Mouse (Mus musculus) MEL (cell line): ENCODE results near the gene Pja2. TPM values are rescaled to one million over a fixed set of nuclear protein-coding genes. Genes with fewer than 3 reads are reported as not detected.

Experiments used
- DNase-seq: peaks from one replicate; pipeline ENCODE4 v3.0.0; 2011; ENCODE audit warnings: low read depth, low spot score
- H3K27ac ChIP-seq: 2 replicates; pipeline ENCODE4 v1.5.1; 2012; ENCODE audit warnings: low read depth, mild to moderate bottlenecking, control low read depth, low read length, moderate library complexity; ENCODE audit not compliant: control insufficient read depth
- H3K27me3 ChIP-seq, 2 experiments: fragments of 150-350 bp in 1 of 2; sonication (generic) in 1 of 2; 2 replicates each; pipeline ENCODE4 v1.6.1; 2012; ENCODE audit warnings: low read length in 2 of 2, mild to moderate bottlenecking in 2 of 2, improper control_type of control experiment in 1 of 2, moderate library complexity in 1 of 2; ENCODE audit not compliant: insufficient read depth in 2 of 2, control insufficient read depth in 1 of 2
- H3K36me3 ChIP-seq, 2 experiments: 2 replicates each; pipeline ENCODE4 v1.6.1; 2012 to 2014; ENCODE audit warnings: low read length in 2 of 2, improper control_type of control experiment in 1 of 2, inconsistent platforms in 1 of 2, mild to moderate bottlenecking in 1 of 2; ENCODE audit not compliant: insufficient read depth in 2 of 2, control insufficient read depth in 1 of 2
- H3K4me1 ChIP-seq, 2 experiments: fragments of 150-350 bp in 1 of 2; sonication (generic) in 1 of 2; 2 replicates each; pipeline ENCODE4 v1.6.1; 2012; ENCODE audit warnings: low read length in 2 of 2, improper control_type of control experiment in 1 of 2, mild to moderate bottlenecking in 1 of 2; ENCODE audit not compliant: insufficient read depth in 2 of 2, control insufficient read depth in 1 of 2
- H3K4me3 ChIP-seq, 2 experiments: fragments of 150-350 bp in 1 of 2; sonication (generic) in 1 of 2; 2 replicates each; pipeline ENCODE4 v1.5.1; 2012; ENCODE audit warnings: low read depth in 2 of 2, low read length in 2 of 2, mild to moderate bottlenecking in 2 of 2, moderate library complexity in 2 of 2, control low read depth in 1 of 2, improper control_type of control experiment in 1 of 2; ENCODE audit not compliant: control insufficient read depth in 1 of 2, insufficient read depth in 1 of 2
- H3K79me2 ChIP-seq: 2 replicates; pipeline ENCODE4 v1.6.1; 2012; ENCODE audit warnings: mild to moderate bottlenecking, low read length, moderate library complexity; ENCODE audit not compliant: control insufficient read depth, poor library complexity, insufficient read depth
- H3K9ac ChIP-seq: 2 replicates; pipeline ENCODE4 v1.6.1; 2012; ENCODE audit warnings: low read depth, mild to moderate bottlenecking, control low read depth, low read length, moderate library complexity; ENCODE audit not compliant: control insufficient read depth, poor library complexity, severe bottlenecking
- H3K9me3 ChIP-seq: fragments of 150-350 bp; sonication (generic); replicated peaks from 2 replicates; pipeline ENCODE4 v1.6.1; 2012; ENCODE audit warnings: mild to moderate bottlenecking, low read length, improper control_type of control experiment, moderate library complexity; ENCODE audit not compliant: insufficient read depth
- BHLHE40 ChIP-seq: IDR thresholded peaks from 2 replicates; pipeline ENCODE4 v1.6.1; 2012; ENCODE audit warnings: low read depth, mild to moderate bottlenecking, inconsistent platforms, low read length, improper control_type of control experiment, borderline replicate concordance
- CHD1 ChIP-seq: IDR thresholded peaks from 2 replicates; pipeline ENCODE4 v1.6.1; 2012; ENCODE audit warnings: low read depth, mild to moderate bottlenecking, inconsistent platforms, low read length, improper control_type of control experiment
- CHD2 ChIP-seq: IDR thresholded peaks from 2 replicates; pipeline ENCODE4 v1.6.1; 2011; ENCODE audit warnings: low read length, improper control_type of control experiment
- CTCF ChIP-seq, 3 experiments: IDR thresholded peaks in 2 of 3; conservative IDR thresholded peaks in 1 of 3; 2 replicates each; pipeline ENCODE4 v1.5.1; 2011 to 2012; ENCODE audit warnings: low read length in 3 of 3, low read depth in 2 of 3, mild to moderate bottlenecking in 2 of 3, improper control_type of control experiment in 1 of 3, inconsistent platforms in 1 of 3, mixed read lengths in 1 of 3, moderate library complexity in 1 of 3; ENCODE audit not compliant: control insufficient read depth in 1 of 3, insufficient read depth in 1 of 3, poor library complexity in 1 of 3, severe bottlenecking in 1 of 3
- E2F4 ChIP-seq: IDR thresholded peaks from 2 replicates; pipeline ENCODE4 v1.6.1; 2011; ENCODE audit warnings: low read depth, low read length, improper control_type of control experiment, borderline replicate concordance
- ELF1 ChIP-seq: IDR thresholded peaks from 2 replicates; pipeline ENCODE4 v1.6.1; 2014; ENCODE audit warnings: low read depth, mild to moderate bottlenecking, inconsistent platforms, low read length, improper control_type of control experiment, moderate library complexity
- EP300 ChIP-seq, 2 experiments: IDR thresholded peaks; 2 replicates each; pipeline ENCODE4 v1.6.1; 2011; ENCODE audit warnings: improper control_type of control experiment in 2 of 2, low read length in 2 of 2, low read depth in 1 of 2, mild to moderate bottlenecking in 1 of 2
- ETS1 ChIP-seq: IDR thresholded peaks from 2 replicates; pipeline ENCODE4 v1.6.1; 2012; ENCODE audit warnings: low read depth, mild to moderate bottlenecking, inconsistent platforms, low read length, improper control_type of control experiment, moderate library complexity
- GABPA ChIP-seq: IDR thresholded peaks from 2 replicates; pipeline ENCODE4 v1.6.1; 2012; ENCODE audit warnings: low read depth, mild to moderate bottlenecking, inconsistent platforms, low read length, improper control_type of control experiment, moderate library complexity
- GATA1 ChIP-seq: IDR thresholded peaks from 2 replicates; pipeline ENCODE4 v1.6.1; 2011; ENCODE audit warnings: low read depth, low read length, improper control_type of control experiment
- JUND ChIP-seq: IDR thresholded peaks from 2 replicates; pipeline ENCODE4 v1.6.1; 2011; ENCODE audit warnings: low read depth, mild to moderate bottlenecking, improper control_type of control experiment, low read length
- KAT2A ChIP-seq: conservative IDR thresholded peaks from 2 replicates; pipeline ENCODE4 v1.6.1; 2012; ENCODE audit warnings: low read depth, low read length, improper control_type of control experiment, inconsistent platforms
- MAZ ChIP-seq: IDR thresholded peaks from 2 replicates; pipeline ENCODE4 v1.6.1; 2012; ENCODE audit warnings: low read depth, mild to moderate bottlenecking, inconsistent platforms, low read length, improper control_type of control experiment
- MEF2A ChIP-seq: IDR thresholded peaks from 2 replicates; pipeline ENCODE4 v1.6.1; 2014; ENCODE audit warnings: low read depth, mild to moderate bottlenecking, inconsistent platforms, low read length, improper control_type of control experiment; ENCODE audit not compliant: poor library complexity, insufficient replicate concordance, severe bottlenecking; ENCODE audit errors: extremely low read depth
- MXI1 ChIP-seq: IDR thresholded peaks from 2 replicates; pipeline ENCODE4 v1.6.1; 2011; ENCODE audit warnings: mild to moderate bottlenecking, low read depth, low read length, improper control_type of control experiment
- MYB ChIP-seq: IDR thresholded peaks from 2 replicates; pipeline ENCODE4 v1.6.1; 2011; ENCODE audit warnings: mild to moderate bottlenecking, low read depth, low read length, improper control_type of control experiment
- MYC ChIP-seq: IDR thresholded peaks from 2 replicates; pipeline ENCODE4 v1.6.1; 2011; ENCODE audit warnings: low read depth, mild to moderate bottlenecking, low read length, improper control_type of control experiment, moderate library complexity
- NELFE ChIP-seq: IDR thresholded peaks from 2 replicates; pipeline ENCODE4 v1.6.1; 2011; ENCODE audit warnings: low read depth, low read length, improper control_type of control experiment
- NRF1 ChIP-seq: IDR thresholded peaks from 2 replicates; pipeline ENCODE4 v1.6.1; 2014; ENCODE audit warnings: low read depth, mild to moderate bottlenecking, inconsistent platforms, low read length, improper control_type of control experiment, moderate library complexity; ENCODE audit not compliant: poor library complexity, insufficient read depth, severe bottlenecking
- POLR2A ChIP-seq, 2 experiments: IDR thresholded peaks; 2 replicates each; pipeline ENCODE4 v1.6.1; 2011 to 2012; ENCODE audit warnings: low read length in 2 of 2, mild to moderate bottlenecking in 2 of 2, control low read depth in 1 of 2, improper control_type of control experiment in 1 of 2, low read depth in 1 of 2, moderate library complexity in 1 of 2; ENCODE audit not compliant: control insufficient read depth in 1 of 2, insufficient read depth in 1 of 2, poor library complexity in 1 of 2
- POLR2AphosphoS5 ChIP-seq: IDR thresholded peaks from 2 replicates; pipeline ENCODE4 v1.6.1; 2012; ENCODE audit warnings: low read depth, borderline replicate concordance, mild to moderate bottlenecking, inconsistent platforms, low read length, moderate library complexity, mixed read lengths
- RAD21 ChIP-seq: IDR thresholded peaks from 2 replicates; pipeline ENCODE4 v1.6.1; 2011; ENCODE audit warnings: mild to moderate bottlenecking, low read depth, low read length, improper control_type of control experiment
- RCOR1 ChIP-seq: IDR thresholded peaks from 2 replicates; pipeline ENCODE4 v1.6.1; 2012; ENCODE audit warnings: low read depth, mild to moderate bottlenecking, inconsistent platforms, low read length, improper control_type of control experiment
- TAL1 ChIP-seq: IDR thresholded peaks from 2 replicates; pipeline ENCODE4 v1.6.1; 2012; ENCODE audit warnings: mild to moderate bottlenecking, inconsistent platforms, low read length, moderate library complexity, mixed read lengths
- TBP ChIP-seq: IDR thresholded peaks from 2 replicates; pipeline ENCODE4 v1.8.0; 2011; ENCODE audit warnings: low read depth, low read length, improper control_type of control experiment
- UBTF ChIP-seq: IDR thresholded peaks from 2 replicates; pipeline ENCODE4 v1.6.1; 2012; ENCODE audit warnings: low read depth, mild to moderate bottlenecking, inconsistent platforms, low read length, improper control_type of control experiment, moderate library complexity, borderline replicate concordance; ENCODE audit not compliant: insufficient read depth
- USF1 ChIP-seq: IDR thresholded peaks from 2 replicates; pipeline ENCODE4 v1.6.1; 2014; ENCODE audit warnings: low read depth, mild to moderate bottlenecking, inconsistent platforms, low read length, improper control_type of control experiment, moderate library complexity
- USF2 ChIP-seq, 2 experiments: IDR thresholded peaks; 2 replicates each; pipeline ENCODE4 v1.6.1; 2011 to 2012; ENCODE audit warnings: improper control_type of control experiment in 2 of 2, low read length in 2 of 2, borderline replicate concordance in 1 of 2, inconsistent platforms in 1 of 2, low read depth in 1 of 2, mild to moderate bottlenecking in 1 of 2; ENCODE audit not compliant: insufficient read depth in 1 of 2
- ZMIZ1 ChIP-seq: IDR thresholded peaks from 2 replicates; pipeline ENCODE4 v1.6.1; 2012; ENCODE audit warnings: low read depth, mild to moderate bottlenecking, inconsistent platforms, low read length, improper control_type of control experiment, moderate library complexity
- ZNF384 ChIP-seq: IDR thresholded peaks from 2 replicates; pipeline ENCODE4 v1.6.1; 2012; ENCODE audit warnings: low read depth, mild to moderate bottlenecking, inconsistent platforms, low read length, improper control_type of control experiment
- polyA plus RNA-seq, 2 experiments: library from polyadenylated mRNA; stranded (reverse) in 1 of 2; unstranded in 1 of 2; fragments of >175 nt in 1 of 2; fragments of >200 nt in 1 of 2; gene quantifications; 2 replicates each; pipeline versions ENCODE4 v1.2.1 to v1.2.4; 2012; ENCODE audit warnings: low replicate concordance in 2 of 2, low read depth in 1 of 2; ENCODE audit not compliant: insufficient read length in 2 of 2, insufficient read depth in 1 of 2, missing spikeins in 1 of 2
- total RNA-seq: library from RNA; depleted of rRNA; stranded (reverse); fragments of 300-350 nt; gene quantifications from 2 replicates; pipeline ENCODE4 v1.2.3, GENCODE M21; 2012

The Pja2 gene
- total and polyA plus RNA-seq, 3 experiments, result 8.1 to 17.3 TPM; not detected in 1

DNA sequence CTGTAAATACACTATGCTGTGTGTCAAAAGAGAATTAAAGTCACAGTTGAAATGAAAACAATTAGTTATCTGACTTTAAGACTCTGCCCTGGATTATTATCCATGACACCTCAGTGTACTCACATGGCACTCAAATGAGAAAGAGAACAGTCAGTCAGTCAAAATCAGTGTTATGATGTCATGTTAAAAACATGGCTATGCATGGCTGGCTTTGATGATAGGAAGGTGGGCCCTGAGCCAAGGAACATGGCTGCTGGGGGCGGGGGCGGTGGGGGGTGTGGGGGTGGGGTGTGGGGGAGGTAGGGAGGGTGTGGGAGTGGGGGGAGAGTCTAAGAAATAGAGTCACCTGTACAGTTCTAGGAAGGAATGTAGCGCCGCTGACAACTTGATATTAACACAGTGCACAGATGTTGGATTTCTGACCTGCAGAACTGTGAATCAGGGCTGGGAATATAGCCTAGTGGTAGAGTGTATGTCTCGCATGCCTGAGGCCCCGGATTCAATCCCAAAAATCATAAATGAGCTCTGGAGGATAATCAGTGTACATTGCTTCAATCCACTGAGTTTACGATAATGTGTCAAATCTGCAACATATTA is 13.0 kb upstream of the Pja2 start:
- TF ChIP-seq ELF1 (no peak), MXI1 (no peak), ETS1 (no peak), KAT2A (no peak)
- TF ChIP-seq, all 39 proteins: peak for 0
- peaks cover 0 to 4% of the 10 kb centered on the region in 2 experiments; a peak in 1 of 4 replicates for H3K36me3 ChIP-seq
- no peaks in the 10 kb centered on the region for H3K79me2 ChIP-seq
- H3K4me1 ChIP-seq, result peaks cover 0 to 4% of the 10 kb centered on the region in 2 experiments; a peak in 1 of 4 replicates
- H3K27ac ChIP-seq, result no peak overlapping the region
- no peaks in the 10 kb centered on the region for H3K27me3 ChIP-seq
- H3K4me3 ChIP-seq, result no peak overlapping the region
- H3K9ac ChIP-seq, result no peak overlapping the region
- no peak for DNase-seq
- H3K9me3 ChIP-seq, result no peaks in the 10 kb centered on the region

DNA sequence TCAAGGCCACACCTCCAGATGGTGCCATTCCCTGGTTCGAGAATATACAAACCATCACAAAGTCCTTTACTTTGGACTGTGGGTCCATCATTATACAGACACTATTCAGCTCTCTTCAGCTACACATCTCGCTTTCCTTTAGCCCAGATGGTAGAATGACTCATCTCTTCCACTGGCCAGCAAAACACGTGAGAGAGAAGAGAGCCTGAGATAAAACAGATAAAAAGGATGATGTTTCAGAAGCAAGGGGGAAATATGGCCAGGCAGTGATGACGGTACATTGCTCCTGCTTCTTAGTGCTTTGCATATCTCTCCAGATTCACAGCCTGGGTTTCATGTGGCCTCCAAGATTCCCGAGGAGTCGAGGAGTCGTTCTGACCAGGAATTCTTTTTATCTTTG is 10.0 kb upstream of the Pja2 start:
- Histone ChIP-seq H3K9me3 (no peaks in the 10 kb centered on the region), H3K36me3 (peaks cover 0 to 4% of the 10 kb centered on the region in 2 experiments; a peak in 1 of 4 replicates), H3K9ac (no peak overlapping the region), H3K4me1 (peaks cover 0 to 4% of the 10 kb centered on the region in 2 experiments; a peak in 1 of 4 replicates), H3K79me2 (no peaks in the 10 kb centered on the region), H3K4me3 (no peak overlapping the region), H3K27me3 (no peaks in the 10 kb centered on the region), H3K27ac (0 out of 2 replicates have a peak overlapping the region, but pooled peaks have one; percentile 28)
- DNase-seq, result peak; percentile 68
- TF ChIP-seq ZNF384, result no peak
- no peak for TF ChIP-seq NELFE
- TF ChIP-seq MYC, result 0 out of 2 replicates have a peak, but pooled peaks have one; percentile 59
- no peak for TF ChIP-seq RAD21
- no peak for TF ChIP-seq POLR2AphosphoS5
- TF ChIP-seq TBP, result no peak
- TF ChIP-seq MEF2A, result no peak
- TF ChIP-seq MAZ, result no peak
- TF ChIP-seq MYB, result no peak
- TF ChIP-seq CHD1, result no peak
- peak; percentile 68; the same call in 1 of the 2 replicates for TF ChIP-seq JUND
- no peak for TF ChIP-seq CTCF (IDR thresholded peaks at IDR 0.05 in 2 of 3, conservative IDR thresholded peaks at IDR 0.05 in 1 of 3; ENCODE audit: control insufficient read depth in 1 of 3, insufficient read depth in 1 of 3, low read depth in 2 of 3, low read length in 3 of 3, poor library complexity in 1 of 3, severe bottlenecking in 1 of 3)
- no peak for TF ChIP-seq CHD2
- TF ChIP-seq TAL1, result 0 out of 2 replicates have a peak, but pooled peaks have one; percentile 20
- no peak for TF ChIP-seq UBTF
- TF ChIP-seq KAT2A, result no peak
- no peak for TF ChIP-seq ZMIZ1
- TF ChIP-seq NRF1, result no peak
- peak; percentile 59 for TF ChIP-seq GATA1
- TF ChIP-seq POLR2A (IDR thresholded peaks at IDR 0.05; ENCODE audit: control insufficient read depth in 1 of 2, insufficient read depth in 1 of 2, low read depth in 1 of 2, low read length in 2 of 2, poor library complexity in 1 of 2), result no peak
- TF ChIP-seq EP300 (IDR thresholded peaks at IDR 0.05; ENCODE audit: low read depth in 1 of 2, low read length in 2 of 2), result peak in 1 of 2 experiments; percentile 52; a peak in 2 of 4 replicates
- TF ChIP-seq USF2 (IDR thresholded peaks at IDR 0.05; ENCODE audit: borderline replicate concordance in 1 of 2, insufficient read depth in 1 of 2, low read depth in 1 of 2, low read length in 2 of 2), result no peak
- TF ChIP-seq RCOR1, result no peak
- no peak for TF ChIP-seq E2F4
- TF ChIP-seq GABPA, result no peak
- peak; percentile 50; the same call in 1 of the 2 replicates for TF ChIP-seq USF1
- TF ChIP-seq BHLHE40, result peak; percentile 97
